Mouse (Mus musculus) cerebellum, adult 2 months (tissue): Measurements from ENCODE around the gene Mtap.

Source experiments
- CTCF ChIP-seq: fragments of 200-500 bp; IDR thresholded peaks from 2 replicates; pipeline ENCODE4 v1.5.1; 2011; ENCODE audit warnings: low read depth, mild to moderate bottlenecking, control low read depth, low read length, moderate library complexity, borderline replicate concordance; ENCODE audit not compliant: insufficient read depth
- POLR2A ChIP-seq: fragments of 200-500 bp; IDR thresholded peaks from 2 replicates; pipeline ENCODE4 v1.6.1; 2011; ENCODE audit warnings: low read length, control low read depth, borderline replicate concordance; ENCODE audit not compliant: insufficient read depth

GRCm38 (mm10) chr4:89140832-89141231 lies 3.9 kb downstream of the Mtap start:
- no peak for TF ChIP-seq POLR2A
- no peak for TF ChIP-seq CTCF
